Mouse (Mus musculus) gastrocnemius, adult 8-10 months (tissue): ENCODE measurements around the gene Cyb5r3. TPM values are rescaled to one million over a fixed set of nuclear protein-coding genes. Genes with fewer than 3 reads are reported as not detected.

ENCODE experiments used
- DNase-seq, 2 experiments: peaks; one replicate each; pipeline ENCODE4 v3.0.0; 2022; ENCODE audit warnings: low spot score in 2 of 2
- total RNA-seq, 4 experiments: library from RNA; stranded (reverse); gene quantifications; 2 replicates each; pipeline ENCODE4 v1.2.4; 2022

Cyb5r3 gene
- total RNA-seq, 4 experiments from 2014 or later = 40.7 to 56.5 (median 45.0) TPM

DNA sequence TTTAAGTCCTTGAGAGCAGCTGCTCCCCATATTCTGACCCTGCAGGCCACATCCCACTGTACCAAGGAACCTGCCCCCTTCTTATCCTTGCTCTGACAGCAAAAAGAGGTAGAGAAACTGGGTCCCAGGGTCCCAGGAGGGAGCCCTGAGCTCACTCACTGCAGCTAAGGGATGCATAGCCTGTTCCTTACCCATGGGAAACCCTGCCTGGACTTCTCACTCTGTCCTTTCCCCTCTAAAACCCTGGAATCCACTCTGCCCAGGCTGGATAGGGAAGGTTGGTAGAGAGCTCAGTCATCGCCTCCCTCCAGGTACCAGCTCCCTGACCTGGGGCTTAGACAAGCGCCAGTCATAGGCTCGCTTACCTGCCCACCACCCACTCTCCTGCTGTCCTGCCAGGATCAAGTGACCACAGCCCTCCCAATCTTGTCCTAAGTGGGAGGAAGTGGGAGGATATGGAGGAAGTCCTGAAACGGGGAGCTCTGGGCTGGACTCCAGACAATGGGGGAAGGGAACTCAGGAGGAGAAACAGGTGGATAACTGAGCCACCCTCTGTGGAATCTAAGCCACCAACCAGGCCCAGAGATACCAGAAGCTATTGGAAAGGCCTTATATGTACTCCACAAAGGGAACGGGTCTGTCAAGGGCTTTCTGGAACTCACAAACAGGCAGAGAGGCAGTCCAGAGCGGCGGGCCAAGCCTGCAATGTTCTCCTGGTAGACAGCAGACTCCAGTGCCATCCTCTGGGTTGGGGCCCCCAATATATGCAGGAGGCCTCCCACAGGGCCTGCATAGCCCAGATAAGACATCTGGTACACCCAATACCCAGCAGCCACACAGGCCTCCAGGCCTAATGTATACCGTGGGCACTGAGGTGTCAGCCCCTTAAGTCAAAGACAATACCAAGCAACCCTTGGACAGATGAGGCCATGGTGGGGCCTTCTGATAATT is 2.3 kb downstream of the Cyb5r3 start:
- peak in 1 of 2 experiments; percentile 1 for DNase-seq

DNA sequence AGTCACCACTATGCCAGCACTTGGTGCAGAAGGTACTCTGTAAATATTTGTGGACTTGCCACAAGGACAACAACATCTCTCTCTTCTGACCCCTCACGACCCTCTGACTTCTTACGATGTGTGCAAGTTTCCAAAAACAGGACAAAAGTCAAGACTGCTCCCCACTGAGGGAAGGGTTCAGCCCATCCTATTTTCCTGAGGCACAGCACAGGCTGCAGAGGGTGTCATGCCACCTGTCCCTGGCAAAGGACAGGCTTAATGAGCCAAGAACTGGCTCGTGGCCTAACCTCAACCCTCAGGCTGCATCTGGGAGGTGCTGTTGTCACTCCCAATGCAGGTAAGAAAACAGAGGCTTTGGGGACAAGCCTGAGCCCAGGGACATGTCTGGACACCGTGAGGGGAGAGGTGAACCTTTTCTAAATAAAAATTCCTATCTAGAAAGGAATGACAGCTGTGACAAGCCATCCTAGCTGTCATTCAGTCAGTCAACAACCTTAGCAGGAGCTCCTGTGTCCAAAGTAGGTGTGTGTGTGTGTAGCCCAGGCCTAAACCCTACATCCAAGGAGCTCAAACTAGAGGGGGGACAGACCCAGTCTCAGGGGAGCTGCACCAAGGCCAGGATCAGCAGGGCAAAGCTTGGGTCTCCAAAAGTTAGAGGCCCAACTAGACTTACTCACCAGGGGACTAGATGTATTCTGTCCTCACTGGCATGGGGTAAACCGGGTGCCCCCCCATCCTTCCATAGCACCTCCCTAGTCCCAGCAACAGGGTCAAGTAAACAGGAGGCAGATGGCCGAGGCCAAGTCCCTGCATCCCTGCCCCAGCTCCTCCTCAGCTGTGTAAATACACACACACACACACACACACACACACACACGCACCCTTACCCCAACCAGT is 3.3 kb downstream of the Cyb5r3 start:
- no peak for DNase-seq

DNA sequence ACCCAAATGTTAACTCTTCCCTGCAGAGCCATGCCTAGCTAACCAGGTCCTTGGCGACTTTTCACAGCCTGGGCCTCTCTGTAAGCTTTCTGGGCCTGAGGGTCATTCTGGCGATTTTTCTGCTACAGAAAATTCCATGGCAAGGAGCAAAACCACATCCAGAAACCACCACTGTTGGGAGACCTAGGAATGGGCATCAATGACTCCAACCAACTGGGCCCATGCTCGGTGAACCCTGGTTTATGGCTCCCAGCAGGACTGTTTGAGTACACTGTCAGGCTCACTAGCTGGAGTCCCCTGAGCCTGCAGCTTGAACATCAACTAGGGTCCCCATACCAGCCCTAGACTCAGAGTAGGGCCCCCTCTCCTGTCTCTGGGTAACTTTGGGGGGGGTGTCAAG is 4.1 kb downstream of the Cyb5r3 start:
- no peak for DNase-seq

DNA sequence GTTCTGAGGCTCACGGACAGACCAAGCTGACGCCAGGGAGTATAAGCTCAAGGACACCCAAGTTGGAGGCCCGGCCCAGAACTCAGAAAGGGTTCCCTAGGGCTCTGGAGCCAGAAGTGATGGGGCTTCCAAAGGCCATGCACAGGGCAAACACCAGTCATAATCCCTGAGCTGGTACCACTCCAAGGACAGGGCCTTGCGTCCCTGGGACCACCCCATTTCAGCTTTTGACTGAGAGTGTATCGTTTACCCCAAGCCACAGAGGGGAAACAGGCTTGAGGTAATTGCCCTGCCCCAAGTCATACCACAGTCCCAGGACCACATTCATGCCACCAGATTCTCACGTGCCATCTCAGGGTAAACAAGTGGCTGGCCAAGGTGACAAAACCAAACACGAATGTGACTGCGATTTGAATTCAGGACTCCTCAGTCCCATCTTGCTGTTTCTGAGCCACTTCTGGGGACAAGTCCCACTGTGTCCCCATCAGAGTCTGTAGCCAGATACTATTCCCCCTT is 4.8 kb downstream of the Cyb5r3 start:
- DNase-seq = no peak

DNA sequence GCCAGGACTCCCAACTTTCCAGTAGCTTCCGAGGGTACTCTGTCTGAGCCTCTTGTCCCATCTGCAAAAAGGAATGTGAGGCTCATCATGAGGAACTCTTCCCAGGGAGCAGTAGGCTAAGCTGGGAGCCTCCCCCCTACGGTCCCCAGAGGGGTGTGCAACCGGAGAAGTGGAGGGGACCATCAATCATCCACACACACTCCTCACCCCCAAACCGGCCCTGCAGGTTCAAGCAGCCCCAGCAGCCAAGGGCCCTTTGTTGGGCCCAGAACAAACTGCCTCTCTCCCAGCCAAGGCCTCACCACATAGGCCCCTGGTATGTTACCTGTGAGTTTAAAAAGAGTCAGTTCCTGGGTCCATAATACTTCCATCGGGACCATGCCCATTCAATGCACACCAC is 5.3 kb downstream of the Cyb5r3 start:
- DNase-seq = no peak

DNA sequence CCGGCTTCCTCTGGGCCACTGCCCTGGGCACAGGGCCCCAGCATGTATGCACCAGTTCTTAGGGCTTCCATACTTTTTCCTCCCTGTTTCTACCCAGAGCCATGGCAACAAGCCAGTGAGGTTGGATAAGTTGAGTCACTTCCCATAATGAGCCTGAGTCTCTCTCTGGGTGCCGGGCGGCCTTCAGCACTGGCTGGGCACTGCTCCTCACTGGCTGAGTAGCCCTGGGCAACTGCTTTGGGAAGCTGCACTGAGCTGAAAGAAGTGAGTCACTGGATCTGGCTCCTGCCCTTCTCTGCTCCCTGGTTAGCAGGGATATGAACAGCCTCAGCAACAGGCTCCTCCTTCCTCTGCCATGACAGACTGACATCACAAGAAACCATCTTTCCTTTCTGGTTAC is 5.8 kb downstream of the Cyb5r3 start:
- DNase-seq = peak in 1 of 2 experiments; percentile 45

DNA sequence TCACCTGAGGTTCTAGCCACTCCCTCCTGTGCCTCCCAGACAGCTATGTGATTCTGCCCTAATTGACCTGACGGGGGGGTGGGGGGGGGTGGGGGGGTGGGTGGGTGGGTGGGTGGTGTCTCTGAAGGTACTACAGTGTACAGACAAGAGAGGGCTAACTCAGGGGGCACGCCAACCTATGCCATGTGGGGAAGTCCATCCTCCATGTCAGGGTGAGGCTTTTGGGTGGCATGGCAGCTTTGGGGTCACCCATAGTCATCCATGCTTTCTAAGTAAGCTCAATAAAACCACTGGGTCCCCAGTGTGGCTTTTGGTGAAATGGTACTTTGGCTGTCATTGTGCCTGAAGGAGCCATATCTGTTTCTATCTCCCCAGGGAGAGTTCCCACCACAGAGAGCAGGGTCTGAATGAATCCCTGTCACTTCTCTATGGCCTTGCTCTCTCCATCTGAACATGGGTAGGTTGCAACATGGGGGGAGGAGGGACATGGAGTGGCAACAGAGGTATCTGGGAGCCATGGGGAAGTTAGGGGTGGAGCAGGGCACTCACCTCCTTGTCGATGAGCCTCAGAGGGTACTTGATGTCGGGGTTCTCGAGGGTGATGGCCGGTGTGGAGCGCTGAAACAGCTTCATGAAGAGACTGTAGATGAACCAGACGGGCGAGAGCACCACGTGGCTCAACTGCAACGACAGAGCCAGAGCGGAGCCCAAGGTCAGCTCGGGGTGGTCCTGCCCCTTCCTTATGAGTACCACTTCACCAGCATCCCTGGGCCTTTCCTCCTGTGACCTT is 6.7 kb downstream of the Cyb5r3 start:
- DNase-seq = no peak

DNA sequence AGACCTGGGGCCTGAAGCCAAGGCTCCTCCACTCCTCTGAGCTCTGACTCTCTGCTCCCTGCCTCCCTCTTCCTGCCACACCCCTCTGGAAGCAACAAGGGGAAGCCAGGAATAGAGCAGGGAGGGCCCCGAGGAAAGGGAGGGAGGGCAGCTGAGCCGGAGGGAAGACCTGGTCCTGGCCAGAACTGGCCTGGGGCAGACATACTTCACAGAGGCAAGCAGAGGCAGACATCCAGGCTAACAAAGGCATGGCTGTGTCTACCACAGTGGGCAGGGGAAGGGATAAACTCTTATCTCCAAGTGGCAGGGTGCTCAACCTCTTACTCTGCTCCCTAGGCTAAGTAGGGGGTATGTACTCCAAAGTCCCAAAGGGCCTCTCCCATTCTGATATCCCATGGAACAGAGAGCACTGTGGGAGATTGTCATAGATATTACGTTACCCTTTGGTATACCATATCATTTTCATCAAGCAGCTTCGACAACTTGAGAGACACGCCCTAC is 7.4 kb downstream of the Cyb5r3 start:
- DNase-seq = peak in 1 of 2 experiments; percentile 61

DNA sequence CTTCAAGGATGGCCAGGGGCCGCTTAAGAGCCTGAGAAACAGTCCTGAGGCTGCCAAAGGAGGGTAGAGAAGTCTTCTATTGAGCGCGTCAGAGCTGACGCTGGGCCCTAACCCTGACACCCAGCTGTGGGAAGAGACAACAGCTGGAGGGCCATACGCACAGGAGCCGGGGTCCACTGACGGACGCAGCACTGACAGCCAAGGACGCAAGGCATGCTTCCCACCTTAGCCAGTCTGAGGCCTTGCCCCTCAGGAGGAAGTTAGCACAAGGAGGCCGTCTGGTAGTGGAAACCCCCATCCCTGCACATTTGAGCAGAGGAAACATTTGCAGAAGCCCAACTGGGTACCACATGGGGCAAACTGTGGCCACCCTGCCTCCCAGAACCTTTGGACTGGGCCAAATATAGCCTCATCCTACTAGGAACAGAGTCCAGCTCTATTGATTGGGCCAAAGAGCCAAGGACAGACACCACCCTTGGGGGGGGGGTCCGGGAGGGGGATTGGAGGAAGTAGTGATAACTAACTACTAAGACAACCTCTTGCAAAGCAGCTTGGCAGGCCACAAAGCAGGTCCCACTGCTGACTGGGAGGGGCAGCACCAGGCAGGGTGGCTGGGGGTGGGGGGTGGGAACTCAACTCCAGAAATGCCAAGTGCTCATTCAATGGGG is 9.4 kb downstream of the Cyb5r3 start:
- no peak for DNase-seq

DNA sequence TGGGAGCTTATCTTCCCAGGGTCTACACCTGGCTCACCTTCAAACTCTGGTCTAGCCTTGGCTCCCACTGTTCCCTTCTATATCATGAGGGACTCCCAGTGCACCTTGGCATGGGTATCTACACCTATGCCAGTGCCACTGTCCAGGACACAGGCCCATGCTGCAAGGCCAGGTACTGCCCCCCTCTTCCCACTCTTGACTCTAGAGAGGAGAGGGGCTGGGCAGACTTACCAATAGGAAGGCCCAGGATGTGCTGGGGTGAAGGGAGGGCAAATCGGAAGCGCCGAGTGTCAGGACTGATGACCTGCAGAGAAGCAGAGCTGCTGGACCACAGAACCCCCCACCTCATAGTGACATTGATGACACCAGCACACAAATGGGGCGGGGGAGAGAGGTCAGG is 10.4 kb downstream of the Cyb5r3 start:
- DNase-seq = no peak

DNA sequence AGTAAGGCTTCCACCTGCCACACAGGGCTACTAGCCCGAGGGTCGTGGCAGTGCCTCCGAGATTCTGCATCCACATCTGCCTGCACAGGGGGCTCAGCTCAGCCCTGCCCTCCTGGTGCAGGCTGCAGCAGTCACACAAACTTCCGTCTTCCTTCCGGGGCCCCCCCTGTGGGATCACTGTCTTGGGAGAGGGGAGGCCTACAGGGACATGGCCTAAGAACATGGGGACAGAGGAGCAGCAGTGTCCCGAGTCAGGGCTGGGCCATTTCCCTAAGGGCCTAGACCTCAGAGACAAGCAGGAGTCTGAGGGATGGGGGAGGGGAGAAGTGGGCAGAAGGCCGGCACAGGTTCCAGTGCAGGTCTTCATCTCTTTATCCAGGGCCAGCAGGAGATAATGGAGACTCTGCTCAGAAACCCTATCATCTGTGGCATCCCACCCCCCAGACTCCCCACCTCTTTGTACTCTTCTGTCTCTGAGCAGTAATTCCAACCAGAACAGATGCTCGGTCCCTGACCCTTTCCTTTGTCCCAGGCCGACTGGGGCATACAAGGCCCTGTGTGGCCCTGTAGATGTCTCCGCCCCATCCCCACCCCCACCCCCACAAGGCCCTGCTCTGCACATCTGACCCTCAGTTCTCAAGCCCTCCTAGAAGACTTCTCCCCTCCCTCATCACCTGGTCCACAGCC is 11.2 kb downstream of the Cyb5r3 start:
- DNase-seq = no peak

DNA sequence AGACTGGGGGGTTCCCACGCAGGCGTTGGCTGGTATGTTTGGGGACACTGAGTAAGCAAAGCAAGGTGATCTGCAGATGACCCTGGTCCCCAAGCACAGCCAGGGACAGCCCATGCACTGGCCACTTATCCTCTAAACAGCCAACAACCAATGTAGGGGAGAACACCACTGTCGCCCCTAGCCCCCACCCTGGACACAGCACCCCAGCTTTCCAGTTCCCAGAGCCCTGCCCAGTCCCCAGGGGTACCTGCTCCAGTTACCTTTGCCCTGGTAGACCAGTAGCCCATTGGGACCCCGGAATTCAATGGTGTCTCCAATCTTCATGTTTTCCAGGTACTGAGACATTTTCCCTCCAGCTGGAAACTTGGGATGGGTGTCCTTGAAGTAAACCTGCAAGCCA is 11.8 kb downstream of the Cyb5r3 start:
- no peak for DNase-seq

DNA sequence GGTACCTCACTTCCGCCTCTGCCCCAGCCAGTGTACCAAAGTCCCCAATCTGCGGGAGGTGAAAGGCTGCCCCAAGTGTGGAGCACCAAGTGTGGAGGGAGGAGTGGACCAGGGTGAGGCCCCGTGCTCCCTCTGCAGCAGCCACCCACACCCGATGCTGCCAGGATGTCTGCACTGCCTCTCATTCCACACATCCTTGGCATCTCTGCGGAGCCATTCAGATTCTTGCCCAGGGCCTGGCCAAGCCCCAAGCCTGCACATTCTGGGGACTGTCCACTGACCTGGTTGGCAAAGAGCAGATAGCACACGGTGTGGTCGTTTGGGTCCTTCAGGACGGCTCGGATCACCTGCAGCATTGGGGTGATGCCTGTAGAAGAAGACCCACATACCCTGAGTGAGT is 12.6 kb downstream of the Cyb5r3 start:
- DNase-seq = no peak

DNA sequence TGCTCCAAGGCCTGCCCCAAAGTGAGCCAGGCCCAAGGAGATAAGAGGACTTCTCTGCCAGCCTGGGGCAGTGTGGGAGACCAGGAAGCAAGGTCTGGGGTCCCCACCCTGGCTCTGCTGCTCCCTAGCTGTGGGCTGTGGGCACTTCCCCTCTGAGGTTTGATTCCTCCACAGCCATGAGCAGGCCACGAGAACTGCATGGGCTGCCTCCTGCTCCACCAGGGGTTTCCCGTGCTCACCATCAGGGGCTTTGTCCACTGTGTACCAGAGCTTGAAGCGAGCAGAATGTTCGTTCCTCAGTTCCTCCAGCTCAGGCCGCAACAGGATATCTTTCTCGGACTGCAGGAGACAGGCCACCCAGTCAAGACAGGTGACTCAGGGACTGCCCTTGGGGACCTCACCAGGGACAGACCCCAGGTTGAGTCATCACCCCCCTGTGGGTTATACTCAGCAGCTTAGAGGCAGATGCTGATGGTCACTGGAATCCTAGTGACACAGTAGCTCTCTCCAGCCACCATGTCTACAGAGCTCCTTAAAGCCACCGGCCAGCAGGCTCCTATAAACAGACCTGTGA is 13.7 kb downstream of the Cyb5r3 start:
- no peak for DNase-seq

DNA sequence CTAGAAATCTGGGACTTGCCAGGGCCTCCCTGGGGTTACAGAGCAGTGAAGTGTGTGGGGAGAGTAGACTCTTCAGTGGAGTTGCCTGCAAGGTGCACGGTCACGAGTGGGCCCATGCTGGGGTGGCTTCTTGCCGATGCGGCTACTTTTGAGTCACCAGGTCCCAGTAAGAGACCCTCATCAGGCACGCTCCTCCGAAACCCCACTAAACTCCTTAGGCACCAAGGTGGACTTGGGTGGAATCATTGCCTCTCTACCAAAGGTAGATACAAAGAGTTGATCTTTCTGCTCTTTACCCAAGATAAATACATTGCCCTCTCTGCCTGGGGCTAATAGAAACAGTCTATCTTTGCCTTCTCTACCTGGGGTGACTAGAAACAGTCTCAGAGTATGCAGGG is 14.7 kb downstream of the Cyb5r3 start:
- DNase-seq = no peak

DNA sequence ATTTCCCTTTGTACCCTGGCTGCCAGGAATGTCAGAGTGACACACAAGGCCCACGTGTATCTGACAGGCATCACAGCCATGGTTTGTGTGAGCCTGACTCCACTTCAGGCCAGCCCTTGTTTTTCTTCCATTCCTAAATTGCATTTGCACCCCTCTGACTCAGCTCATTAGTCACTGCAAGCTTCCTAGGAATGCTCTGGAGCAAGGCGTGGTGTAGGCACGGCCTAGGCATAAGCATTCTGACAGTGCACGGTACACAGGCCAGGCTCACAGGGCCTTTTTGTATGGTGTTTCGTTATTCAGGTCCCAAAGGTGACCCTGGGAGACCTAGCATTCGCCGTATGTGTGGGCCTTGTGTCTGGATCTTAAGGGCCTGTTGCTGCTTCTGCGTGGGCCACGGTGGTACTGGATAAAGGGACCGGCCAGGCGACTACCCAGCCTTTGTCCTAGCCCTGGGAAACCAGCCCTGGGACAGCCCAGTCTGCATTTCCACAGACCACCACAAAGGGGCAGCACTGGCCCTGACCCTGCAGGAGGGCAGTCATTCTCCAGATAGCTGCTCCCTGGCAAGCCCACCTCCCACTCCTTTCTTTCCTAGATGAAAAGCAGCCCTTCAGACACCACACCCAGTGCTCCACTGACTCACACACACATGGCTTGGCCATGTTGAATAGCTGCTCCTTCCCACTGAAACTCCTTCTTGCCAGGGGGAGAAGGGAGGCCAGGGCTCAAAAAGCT is 15.3 kb downstream of the Cyb5r3 start:
- DNase-seq = peak; percentile 47 to 55

DNA sequence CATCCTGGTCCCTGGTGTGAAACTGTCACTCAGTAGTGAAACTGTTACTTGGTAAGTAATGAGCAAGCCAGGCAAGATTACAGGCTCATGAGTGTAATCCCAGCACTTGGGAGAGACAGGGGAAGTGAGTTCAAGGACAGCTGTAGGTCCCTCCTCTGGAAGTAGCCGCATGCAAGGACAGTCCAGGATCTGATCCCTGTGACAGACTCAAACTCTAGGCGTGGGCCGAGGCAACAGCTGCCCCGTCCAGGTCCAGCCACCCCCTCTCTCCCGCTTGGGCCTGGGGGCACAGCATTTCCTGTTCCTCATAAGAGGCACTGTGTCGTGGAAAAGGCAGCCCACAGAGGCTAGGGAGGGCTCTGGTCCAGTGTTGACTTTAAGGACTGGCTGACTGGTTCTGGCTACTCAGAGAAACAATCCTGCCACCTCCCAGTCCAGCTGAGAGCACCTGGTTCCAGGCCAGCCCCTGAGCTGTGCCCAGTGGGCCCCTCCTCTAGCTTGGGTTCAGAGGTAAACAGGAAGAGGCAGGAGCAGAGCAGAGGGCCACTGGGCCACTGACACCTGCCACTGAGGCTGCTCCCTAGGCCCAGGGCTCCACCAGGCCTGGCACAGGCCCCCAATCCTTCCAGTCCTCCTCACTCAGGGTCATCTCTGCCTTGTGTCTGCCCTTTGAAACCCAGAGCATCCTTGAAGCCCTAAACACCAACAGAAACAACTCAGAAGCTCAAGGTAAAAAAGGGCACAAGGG is 16.5 kb downstream of the Cyb5r3 start:
- DNase-seq = no peak

DNA sequence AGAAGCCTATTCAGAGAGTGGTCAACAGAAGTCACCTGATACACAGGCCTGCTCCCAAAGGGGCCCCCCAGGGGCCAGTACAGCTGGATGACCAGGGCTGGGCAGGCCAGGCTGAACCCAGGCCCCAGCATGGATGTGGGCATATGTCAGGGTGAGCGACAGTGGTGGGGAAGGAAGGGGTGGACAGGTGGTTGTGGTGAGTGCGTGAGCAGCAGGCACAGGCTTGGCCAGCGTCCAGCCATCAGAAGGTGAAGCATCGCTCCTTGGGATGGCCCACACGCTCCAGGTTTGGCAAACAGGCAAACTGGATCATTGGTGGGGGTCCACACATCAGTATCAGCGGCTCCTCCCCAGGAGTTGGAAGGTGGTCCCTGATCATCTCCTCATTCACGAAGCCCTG is 18.1 kb downstream of the Cyb5r3 start:
- DNase-seq = no peak
